Mouse (Mus musculus): Measurements from ENCODE around the gene Ddx6.
"Not testable (repeated sequence)": the region's sequence is repeated elsewhere in the genome, so short reads cannot be mapped to it uniquely, and the experiment has no call there.

The Ddx6 gene

DNA sequence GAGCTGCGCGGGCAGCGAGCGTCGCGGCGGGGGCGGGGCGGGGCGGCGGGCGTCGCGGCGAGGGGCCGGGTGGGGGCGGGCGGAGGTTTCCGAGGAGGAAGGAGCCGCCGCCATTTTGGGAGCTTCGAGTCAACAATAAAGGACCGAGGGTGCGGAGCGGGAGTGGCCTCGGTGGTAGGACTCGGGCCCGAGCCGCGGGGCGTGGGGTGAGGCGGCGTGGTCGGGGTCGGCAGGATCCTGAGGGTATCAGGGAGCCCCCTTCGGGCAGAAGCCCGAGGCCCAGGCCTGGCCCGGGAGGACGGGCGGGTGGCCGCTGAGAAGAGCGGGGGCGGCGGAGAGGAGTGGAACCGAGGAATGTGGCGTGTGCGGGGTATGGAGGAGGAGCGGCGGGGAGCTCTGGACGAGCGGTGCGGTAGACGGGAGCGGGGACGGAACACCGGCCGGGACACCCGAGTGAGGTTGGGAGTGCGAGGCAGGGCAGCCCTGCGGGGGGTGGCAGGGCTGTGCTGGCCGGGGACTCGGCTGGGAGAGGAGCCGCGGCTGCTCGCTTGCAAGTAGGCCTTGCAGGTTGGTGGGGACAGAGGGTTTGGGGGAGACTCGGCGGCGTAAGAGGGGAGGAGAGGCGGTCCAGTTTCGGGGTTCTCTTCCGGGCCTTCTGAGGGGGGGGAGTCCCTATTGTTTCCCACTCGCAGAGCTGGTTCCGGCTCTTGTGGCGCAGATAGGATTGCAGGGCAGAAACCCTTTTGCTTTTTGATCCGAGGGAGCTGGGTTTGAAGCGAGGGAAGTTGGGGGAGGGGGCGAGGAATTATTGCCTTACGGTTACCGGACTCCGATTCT, at the start of gene Ddx6:
Ddx6 (plus strand) TSS at position 114 of the 837 bp plus-strand sequence.
- peak; percentile 61 for DNase-seq

DNA sequence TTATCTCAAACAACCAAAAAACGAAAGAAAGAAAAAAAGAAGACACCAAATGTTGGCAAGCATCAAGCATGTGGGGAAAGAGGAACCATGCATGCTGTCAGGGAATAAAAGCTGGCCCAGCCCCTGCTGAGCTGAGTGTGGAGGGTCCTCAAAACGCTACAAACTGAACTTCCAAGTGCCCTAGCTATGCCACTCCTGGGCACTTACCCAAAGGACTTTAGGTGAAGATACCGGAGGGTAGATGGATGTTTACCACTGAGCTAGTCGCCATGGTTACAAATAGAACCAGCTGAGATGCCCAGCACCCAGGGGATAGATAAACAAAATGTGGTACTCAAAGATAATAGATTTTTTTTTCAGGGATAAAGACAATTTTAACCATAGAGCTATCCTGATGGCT, 43.1 kb upstream of the Ddx6 start, which contains the start of gene Cxcr5:
Cxcr5 (minus strand) TSS at position 281 of the 400 bp plus-strand sequence.
- no peak for DNase-seq

DNA sequence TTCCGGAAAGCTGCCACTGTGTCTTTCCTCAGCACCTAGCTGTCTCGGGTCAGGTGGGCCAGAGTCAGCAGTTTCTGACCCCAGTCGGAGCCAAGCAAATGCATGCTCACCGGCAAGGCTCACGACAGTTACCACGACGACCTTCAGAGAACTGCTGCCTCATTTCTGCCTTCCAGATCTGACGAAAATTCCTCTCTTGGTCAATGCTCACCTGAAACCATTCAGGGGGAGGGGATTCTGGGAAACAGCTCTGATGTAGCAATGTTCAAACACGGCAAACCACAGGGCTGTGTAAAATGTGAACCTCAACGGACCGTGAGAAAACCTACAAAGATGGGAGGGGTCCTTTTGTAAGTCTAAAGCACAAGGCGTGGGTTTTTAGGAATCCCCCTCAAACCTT, 41.8 kb upstream of the Ddx6 start:
- DNase-seq = no peak

GRCm38 (mm10) chr9:44565367-44565766, 39.3 kb upstream of the Ddx6 start:
- no peak for DNase-seq

DNA sequence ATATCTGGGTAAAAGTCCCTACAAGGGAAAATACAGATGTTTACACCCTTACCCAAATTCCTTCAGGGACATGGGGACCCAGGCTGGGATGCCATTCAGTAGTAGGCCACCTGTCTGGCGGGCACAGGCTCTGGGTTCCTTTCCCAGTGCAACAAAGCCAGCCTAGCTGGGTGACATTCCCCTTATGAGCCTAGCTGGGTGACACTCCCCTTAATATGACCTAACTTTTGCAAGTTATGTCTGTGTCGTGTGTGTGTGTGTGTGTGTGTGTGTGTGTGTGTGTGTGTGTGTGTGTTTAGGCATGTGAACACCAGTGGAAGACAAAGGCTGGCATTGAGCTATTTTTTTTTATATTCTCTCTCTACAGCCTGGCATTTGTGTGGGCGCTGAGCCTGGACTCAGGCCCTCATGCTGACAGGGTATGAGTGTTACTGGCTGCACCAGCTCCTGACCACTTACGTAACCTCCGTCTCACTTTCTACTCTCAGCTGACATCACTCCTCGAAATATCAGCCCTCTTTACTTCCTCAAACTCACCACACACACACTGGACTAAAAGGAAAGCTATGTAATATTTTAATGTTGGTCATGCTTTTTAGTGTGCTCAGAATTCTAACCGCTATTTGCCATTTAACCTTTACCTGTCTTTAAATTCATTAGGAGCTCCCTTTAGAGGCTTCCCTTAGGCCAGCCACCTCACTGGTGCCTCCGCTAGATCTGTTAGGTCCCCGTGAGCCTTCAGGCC, 37.2 kb upstream of the Ddx6 start:
- DNase-seq = peak; percentile 60

DNA sequence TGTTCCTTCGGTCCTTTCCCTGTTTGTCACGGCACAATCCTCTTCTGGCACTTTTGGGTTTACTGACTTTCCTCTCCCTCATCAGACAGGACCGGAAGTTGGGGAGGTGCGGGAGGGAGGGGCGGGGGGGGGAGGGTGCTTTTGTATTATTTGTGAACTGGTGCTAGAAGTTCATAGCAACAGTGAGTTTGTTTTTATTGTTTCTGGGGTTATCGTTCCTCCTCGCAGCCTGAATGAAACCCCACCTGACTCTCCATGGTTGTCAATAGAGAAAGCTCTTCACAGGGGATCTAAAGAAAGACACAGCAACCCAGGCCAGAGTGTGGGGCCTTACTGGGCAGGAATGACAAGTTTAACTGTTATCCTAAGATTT, 36.6 kb upstream of the Ddx6 start:
- DNase-seq = no peak

DNA sequence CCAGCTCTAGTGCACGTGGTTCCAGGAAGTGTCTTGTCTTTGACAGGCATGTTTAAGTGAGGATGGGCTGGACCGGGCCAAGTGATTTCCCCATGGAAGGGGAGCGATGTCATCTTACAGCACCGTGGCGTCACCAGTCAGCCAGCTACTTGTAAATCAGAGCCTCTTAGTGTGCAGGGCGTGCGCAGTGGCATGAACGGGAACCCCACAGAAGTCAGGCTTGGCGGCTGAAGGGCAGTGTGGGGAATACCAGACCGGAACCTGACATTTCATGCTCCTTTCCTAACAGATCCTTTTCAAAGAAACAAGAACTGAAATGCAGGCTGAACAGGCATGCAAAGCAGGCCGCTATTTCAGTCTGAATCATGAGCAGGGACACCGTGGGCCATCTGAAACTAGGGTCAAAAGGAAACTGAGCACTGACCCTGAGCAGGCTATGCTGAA, 33.7 kb upstream of the Ddx6 start:
- DNase-seq = peak; percentile 59

GRCm38 (mm10) chr9:44573306-44573705, 31.4 kb upstream of the Ddx6 start:
- DNase-seq = no peak

DNA sequence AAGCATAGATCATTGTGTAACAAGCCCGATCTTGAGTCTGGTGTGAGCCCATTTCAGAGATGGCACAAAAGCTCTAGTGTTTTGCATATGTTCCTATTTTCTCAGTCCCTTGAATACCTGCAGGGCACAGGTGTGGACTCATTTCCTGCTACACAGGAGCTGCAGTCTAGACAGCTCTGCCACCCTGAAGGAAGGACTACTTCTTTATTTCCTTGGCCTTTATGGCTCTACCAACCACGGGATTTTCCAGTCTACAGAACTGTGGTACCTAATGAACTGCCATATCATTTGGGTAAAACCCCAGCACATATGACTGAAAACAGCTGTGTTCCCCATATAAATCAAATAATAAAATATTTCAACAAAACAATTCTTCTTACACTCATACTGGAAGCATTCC, 29.6 kb upstream of the Ddx6 start:
- DNase-seq = no peak

DNA sequence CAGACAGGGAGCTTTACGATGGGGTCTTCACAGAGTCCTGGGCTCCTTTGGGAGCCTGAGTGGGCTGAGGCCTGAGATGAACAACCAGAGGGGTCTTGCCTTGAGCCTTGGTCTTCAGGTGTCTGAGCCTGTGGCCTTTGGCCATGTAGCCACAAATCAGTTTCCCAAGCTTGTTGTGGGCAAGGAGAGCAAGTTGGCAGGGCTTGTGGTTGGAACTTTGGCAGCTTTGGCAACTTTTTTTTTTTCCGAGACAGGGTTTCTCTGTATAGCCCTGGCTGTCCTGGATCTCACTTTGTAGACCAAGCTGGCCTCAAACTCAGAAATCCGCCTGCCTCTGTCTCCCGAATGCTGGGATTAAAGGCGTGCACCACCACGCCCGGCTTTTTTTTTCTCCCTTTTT, 28.6 kb upstream of the Ddx6 start:
- not testable (repeated sequence) for DNase-seq

DNA sequence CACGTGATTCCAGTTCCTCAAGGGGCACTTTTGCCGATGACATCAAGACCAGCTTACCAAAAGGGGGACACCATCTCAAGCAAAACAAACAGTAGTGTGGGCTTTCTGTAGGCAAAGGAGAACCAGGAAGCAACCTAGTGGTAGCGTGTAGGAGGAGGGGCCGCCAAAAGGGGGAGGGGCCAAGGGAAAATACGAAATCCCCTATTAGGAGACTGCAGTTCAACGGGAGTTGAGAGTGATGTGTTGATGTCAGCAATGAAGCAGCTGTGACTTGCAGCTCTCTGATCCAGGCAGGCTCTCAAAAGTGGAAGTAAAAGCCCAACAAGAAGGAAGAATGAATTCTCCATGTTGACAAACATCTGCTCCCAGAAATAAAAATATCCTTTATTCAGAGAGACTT, 25.3 kb upstream of the Ddx6 start:
- DNase-seq = peak; percentile 67

- DNase-seq = no peak
Measured at GRCm38 (mm10) chr9:44580085-44580484, 24.6 kb upstream of the Ddx6 start.

DNA sequence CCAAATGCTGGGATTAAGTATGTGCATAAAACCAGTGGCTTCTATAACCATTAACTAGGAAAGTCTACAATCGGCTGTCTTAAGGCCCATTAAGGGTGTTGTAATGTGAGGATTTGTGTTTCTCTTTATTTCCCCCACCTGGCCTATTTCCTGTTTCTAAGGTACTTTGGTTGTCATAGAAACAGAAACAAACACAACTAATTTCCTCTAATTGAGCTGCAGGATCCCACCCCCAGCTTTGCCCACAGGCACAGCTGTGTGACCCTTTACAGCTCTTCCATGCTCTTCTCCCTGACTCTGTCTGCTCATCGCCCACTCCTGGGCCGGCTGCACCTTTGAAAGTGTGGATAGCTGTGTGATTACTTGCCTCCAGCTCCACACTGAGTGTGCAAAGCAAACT, 23.3 kb upstream of the Ddx6 start:
- DNase-seq = no peak

DNA sequence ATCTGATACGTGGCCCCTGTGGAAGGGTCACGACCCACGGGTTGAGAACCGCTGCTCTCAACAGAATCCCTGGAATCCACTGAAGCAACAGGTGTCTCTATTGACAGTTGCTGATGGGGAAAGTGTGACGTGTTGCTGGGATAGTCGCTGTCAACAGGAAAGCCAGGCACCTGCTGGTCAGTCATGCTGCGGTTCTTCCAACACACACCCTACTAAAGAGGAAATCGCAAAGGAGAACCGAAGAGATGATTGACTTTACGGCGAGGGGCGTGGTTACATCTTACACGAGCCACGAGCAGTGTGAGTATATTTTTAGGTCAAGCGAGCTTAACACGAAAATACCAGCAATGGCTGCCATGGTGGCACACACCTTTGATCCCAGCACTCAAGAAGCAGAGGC, 22.3 kb upstream of the Ddx6 start:
- no peak for DNase-seq

- DNase-seq = no peak
Measured at GRCm38 (mm10) chr9:44586640-44587261, 17.9 kb upstream of the Ddx6 start.

- DNase-seq = no peak
Measured at GRCm38 (mm10) chr9:44587262-44588160, 17.2 kb upstream of the Ddx6 start.

DNA sequence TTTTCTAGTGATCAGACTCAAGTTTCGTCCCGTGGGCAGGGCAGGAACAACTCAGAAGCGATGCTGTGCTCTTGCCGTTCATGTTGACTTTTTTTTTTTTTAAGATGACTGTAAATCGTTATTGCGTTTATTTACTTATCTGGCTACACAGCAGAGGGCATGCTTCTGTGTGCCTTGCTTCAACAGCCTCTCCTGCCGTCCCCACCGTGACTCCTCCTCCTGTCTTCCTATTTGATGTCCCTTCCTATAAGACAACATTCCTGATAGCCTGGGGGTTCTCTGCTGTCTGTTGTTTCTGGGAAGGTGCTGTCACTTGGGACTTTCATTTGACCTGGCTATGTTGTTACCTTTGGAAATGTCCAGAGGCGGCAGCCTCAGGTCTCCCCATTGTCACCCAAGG, 16.1 kb upstream of the Ddx6 start:
- no peak for DNase-seq

DNA sequence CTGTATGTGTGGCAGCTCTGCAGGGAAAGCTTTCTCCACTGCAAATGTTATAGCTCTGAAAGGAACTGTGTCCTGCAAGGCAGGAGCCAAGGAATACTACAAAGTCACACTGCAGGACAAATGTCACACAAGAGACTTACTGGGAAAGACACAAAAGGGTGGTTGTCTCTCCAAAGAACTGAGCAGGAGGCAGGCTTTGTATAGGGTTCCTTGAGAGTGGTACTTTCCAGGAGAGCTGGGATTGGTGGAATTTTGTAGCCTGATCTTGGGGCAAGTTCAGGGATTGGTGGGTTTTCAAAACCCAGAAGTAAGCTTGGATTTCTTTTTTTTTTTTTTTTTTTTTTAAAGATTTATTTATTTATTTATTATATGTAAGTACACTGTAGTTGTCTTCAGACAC, 15.6 kb upstream of the Ddx6 start:
- no peak for DNase-seq

- DNase-seq = no peak
Measured at GRCm38 (mm10) chr9:44590969-44591368, 13.7 kb upstream of the Ddx6 start.

DNA sequence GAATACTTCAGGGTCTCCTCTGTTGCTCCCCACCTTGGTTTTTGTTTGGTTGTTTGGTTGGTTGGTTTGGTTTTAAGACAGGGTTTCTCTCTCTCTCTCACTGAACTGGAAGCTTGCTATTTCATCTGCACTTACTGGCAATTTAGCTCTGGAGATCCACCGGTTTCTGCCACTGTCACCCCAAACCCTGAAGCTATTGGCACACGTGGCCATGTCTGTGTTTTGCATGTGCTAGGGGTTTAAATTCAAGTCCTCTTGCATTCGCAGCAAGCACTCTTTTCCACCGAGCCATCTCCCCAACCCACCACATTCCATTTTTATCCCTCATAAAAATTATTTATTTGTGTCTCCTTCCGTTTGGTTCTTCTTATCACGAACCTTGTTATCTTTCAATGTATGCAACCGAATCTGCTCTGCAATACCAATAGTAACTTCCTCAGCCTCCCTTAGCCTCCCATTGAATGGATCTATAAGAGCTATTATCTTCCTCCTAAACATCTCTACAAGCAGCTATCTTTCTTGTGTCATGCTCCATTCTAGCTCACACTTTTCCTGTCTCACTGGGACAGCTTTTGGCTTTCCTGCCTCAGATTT, 13.0 kb upstream of the Ddx6 start:
- no peak for DNase-seq

DNA sequence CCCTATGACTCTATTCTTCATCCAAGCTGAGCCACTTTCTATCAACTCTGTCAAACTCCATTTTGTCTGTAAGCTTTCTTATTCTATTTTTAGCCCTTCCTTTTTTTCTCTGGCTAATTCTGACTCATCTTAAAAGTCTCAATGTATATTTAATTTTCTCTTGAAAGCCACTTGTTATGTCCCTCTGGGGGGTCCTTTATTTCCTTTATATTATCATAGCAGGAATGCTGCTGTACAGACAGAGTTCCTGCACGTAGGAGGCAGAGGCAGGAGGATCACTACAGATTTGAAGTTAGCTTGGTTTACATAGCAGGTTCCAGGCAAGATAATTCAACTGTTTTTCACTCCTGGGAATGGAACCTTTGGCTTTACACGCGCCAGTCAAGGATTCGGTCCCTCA, 11.5 kb upstream of the Ddx6 start:
- no peak for DNase-seq

- DNase-seq = no peak
Measured at GRCm38 (mm10) chr9:44593886-44594285, 10.8 kb upstream of the Ddx6 start.
